Mouse (Mus musculus) spleen, postnatal 4 days (tissue): ENCODE data around the gene Tceal5.

Experiments
- DNase-seq, 2 experiments: peaks; one replicate each; pipeline ENCODE4 v3.0.0; 2022; ENCODE audit warnings: low spot score in 2 of 2

The Tceal5 gene

DNA sequence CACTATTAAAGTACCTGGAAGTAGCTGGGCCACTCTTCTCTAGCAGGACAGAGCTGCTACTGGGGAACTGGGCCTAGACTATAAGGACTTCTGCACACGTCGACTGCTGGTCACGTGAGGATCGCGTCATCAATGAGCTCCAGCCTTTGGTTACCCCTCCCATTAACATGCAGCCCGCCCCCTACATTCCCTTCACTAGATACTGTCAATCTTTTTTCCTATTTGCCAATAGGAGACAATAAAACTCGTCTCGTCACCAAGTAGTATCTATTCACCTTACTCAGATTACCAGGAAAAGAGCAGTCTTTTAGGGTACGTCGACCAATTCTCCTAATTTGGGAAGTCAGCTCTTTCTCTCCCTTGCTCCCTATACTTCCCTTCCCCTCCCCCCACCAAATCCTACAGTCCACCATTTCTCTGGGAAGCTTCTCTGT lies 31.5 kb downstream of the Tceal5 start, which contains the start of gene Tceal8:
Gene Tceal8 (minus strand): TSS at position 225 of the 434 bp plus-strand sequence.
- peak; percentile 53 to 69 for DNase-seq

DNA sequence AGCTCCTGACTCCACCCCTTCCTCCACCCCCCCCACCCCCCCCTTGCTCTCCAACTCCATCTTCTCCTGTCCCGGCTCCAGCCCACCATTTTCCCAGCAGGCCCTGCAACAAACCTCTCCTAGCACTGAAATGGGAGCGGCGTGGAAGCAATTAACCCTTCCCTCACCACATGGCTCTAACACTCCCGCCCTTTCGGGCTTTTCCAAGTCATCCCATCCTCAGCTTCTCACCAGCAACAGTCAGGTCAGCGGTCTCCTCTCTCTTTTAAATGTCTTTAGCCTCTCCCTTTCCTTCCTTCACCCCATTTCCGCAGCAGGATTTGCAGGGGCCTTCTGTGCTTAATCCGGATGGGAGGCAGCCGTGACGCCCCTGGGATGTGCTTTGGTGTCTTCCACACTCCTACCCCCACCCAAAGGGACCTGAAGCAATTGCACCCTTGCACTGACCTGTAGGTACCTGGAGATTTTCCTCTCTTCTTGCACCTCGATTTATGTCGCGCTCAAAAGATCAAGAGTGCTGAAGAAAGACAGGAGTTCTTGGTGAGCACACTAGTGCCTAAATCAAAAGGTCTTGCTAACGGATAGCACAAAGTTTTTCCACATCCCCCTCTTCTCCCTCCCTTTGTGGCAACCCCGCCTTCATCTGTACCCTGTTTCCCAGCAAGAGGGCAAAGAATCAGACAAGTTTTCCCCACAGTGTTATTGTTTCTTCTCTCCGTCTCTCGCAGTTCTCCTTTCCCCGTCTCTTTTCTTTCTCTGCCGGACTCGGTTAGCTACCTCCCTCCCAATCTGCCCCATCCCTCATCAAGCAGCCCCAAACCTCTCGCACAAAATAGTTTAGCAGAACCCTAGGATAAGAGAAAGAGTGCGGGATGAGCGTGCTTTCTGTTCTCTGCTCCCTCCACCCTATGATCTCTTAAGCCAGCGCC lies 32.2 kb downstream of the Tceal5 start:
- peak in 1 of 2 experiments; percentile 18 for DNase-seq

DNA sequence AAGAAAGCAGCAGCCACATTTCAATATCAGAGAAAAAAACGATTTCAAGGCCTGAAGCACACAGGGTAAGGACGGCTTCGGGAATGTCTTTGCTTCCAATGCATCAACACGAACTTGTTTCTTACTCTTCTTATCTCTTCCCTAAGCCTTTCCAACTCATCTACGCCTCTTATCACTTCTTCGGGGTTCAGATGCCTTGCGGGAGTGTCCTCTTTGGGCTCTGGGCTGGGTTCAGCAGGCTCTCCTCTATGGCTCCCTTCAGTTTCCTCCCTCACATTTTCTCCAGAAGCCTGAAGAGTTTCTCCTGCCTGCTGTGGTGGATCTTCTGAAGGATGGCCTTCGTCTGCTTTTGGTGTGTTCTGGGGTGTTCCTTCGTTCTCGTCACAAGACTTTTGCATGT lies 33.1 kb downstream of the Tceal5 start:
- DNase-seq, result no peak
